Mouse (Mus musculus) embryonic facial prominence, embryonic 15.5 days (tissue): ENCODE measurements around the gene Tekt1. TPM values are rescaled to one million over a fixed set of nuclear protein-coding genes. Genes with fewer than 3 reads are reported as not detected.

Experiments
- ATAC-seq: fragments of 200-750 bp; cut with Nextera tagmentation; 2 replicates; pipeline ENCODE4 v1.8.0; 2017; ENCODE audit warnings: low read depth, moderate TSS enrichment; ENCODE audit not compliant: insufficient number of reproducible peaks, low FRiP score, low TSS enrichment
- H3K27ac ChIP-seq: fragments of 300-500 bp; sonication (generic); replicated peaks from 2 replicates; pipeline ENCODE4 v1.5.1; 2015; ENCODE audit warnings: mild to moderate bottlenecking, inconsistent platforms
- H3K27me3 ChIP-seq: fragments of 300-500 bp; sonication (generic); 2 replicates; pipeline ENCODE4 v1.6.1; 2015; ENCODE audit warnings: inconsistent platforms
- H3K36me3 ChIP-seq: fragments of 300-500 bp; sonication (generic); 2 replicates; pipeline ENCODE4 v1.6.1; 2015; ENCODE audit warnings: mild to moderate bottlenecking, inconsistent platforms
- H3K4me1 ChIP-seq: fragments of 300-500 bp; sonication (generic); 2 replicates; pipeline ENCODE4 v1.6.1; 2015; ENCODE audit warnings: inconsistent platforms
- H3K4me2 ChIP-seq: fragments of 300-500 bp; sonication (generic); replicated peaks from 2 replicates; pipeline ENCODE4 v1.6.1; 2015; ENCODE audit warnings: mild to moderate bottlenecking, inconsistent platforms
- H3K4me3 ChIP-seq: fragments of 300-500 bp; sonication (generic); replicated peaks from 2 replicates; pipeline ENCODE4 v1.5.1; 2015; ENCODE audit warnings: mild to moderate bottlenecking, inconsistent platforms
- H3K9ac ChIP-seq: fragments of 300-500 bp; sonication (generic); 2 replicates; pipeline ENCODE4 v1.6.1; 2015; ENCODE audit warnings: inconsistent platforms
- H3K9me3 ChIP-seq: fragments of 300-500 bp; sonication (generic); replicated peaks from 2 replicates; pipeline ENCODE4 v1.6.1; 2016; ENCODE audit warnings: inconsistent platforms
- WGBS: fragments of 180-500 bp; shearing (Covaris S2); methylation state at CpG from one replicate; pipeline ENCODE4 v1.1.7; 2015; 5-methylcytosine and 5-hydroxymethylcytosine counted together
- microRNA-seq: library from miRNA; unstranded; fragments of <30 nt; microRNA quantifications from one replicate; pipeline ENCODE4, GENCODE M21; 2016; ENCODE audit warnings: borderline number of aligned reads
- polyA plus RNA-seq: library from polyadenylated mRNA; unstranded; fragments of >200 nt; fragmentation: Nextera tagmentation; extraction: Ambion mirVana; gene quantifications from 2 replicates; pipeline ENCODE4 v1.2.1, GENCODE M21; 2015

Tekt1 gene
- polyA plus RNA-seq, 1 experiment from 2014 or later = 40.5 TPM

DNA sequence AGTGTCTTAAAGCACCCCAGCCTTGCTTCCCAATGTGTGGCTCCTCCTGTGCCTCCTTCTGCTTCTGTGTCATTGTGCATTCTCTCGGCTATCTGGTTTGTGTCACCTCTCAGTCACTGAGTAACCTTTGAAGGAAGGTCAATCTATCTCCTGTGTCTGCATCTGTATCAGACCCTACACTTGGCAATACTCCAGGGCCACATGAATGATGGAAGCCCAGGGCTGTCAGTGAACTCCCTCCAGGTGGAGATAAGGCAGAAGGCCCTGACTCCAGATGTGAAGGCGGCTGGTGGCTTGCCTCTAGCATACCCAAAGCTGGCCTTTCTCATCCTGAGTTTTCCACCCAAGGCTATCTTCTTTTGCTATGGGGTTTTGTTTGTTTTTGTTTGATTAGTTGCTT, 53.3 kb downstream of the Tekt1 start:
- H3K9ac ChIP-seq = no peak overlapping the region
- H3K9me3 ChIP-seq = no peaks in the 10 kb centered on the region
- 59% methylated on average over 2 of the region's 2 CpGs for WGBS
- 0 out of 2 replicates have a peak, but pooled peaks cover under 1% of the 10 kb centered on the region for H3K4me1 ChIP-seq
- ATAC-seq = no peak
- no peak overlapping the region for H3K4me2 ChIP-seq
- peaks cover 8% of the 10 kb centered on the region for H3K27me3 ChIP-seq
- no peaks in the 10 kb centered on the region for H3K36me3 ChIP-seq
- no peak overlapping the region for H3K4me3 ChIP-seq
- H3K27ac ChIP-seq = no peak overlapping the region

DNA sequence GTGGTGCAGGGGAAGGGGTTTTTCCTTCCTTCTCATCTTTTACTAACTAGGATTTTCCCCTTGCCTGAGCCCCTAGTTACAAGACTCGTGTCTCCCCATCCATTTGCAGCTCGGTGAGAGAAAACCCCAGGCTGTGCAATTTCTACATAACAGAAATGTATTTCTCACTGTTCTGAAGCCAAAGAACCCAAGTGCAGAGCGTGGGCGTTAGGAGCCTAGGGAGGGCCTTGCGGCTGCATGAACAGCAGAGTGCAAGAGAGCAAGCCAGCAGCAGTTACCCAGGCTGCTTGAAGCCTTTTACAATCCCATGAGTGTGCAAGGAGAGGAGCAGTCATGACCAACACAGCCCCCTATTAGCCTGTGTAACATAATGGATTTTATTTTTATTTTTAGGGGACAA, 54.8 kb downstream of the Tekt1 start:
- Histone ChIP-seq H3K9me3 (no peaks in the 10 kb centered on the region), H3K4me3 (no peak overlapping the region), H3K4me1 (no peaks in the 10 kb centered on the region), H3K9ac (no peak overlapping the region), H3K27me3 (no peaks in the 10 kb centered on the region; the same call in 1 of the 2 replicates), H3K27ac (no peak overlapping the region), H3K4me2 (no peak overlapping the region), H3K36me3 (no peaks in the 10 kb centered on the region)
- WGBS = 83% methylated on average over 5 of the region's 5 CpGs
- ATAC-seq = no peak

DNA sequence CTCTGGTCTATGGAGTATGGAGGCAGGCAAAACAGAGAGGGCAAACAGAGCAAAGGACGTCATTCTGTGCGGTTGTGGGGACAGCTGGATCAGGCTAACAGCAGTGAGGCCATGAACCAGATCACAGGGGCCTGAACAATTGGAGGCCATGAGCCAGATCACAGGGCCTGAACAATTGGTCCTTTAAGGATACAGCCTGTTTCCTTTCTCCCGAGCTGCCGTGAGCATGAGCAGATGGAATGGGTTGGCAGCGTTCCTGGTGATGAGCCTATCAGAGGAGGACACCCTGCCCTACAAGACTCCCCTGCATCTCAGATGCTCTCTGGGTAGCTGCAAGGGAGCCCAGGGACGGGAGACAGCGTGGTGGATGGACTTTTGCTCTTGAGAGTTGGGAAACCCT, 60.0 kb downstream of the Tekt1 start:
- ATAC-seq = no peak
- no peaks in the 10 kb centered on the region for H3K36me3 ChIP-seq
- H3K9ac ChIP-seq = no peak overlapping the region
- no peak overlapping the region for H3K27ac ChIP-seq
- H3K4me3 ChIP-seq = no peak overlapping the region
- H3K27me3 ChIP-seq = no peaks in the 10 kb centered on the region
- peak overlapping the region; percentile 31 for H3K4me2 ChIP-seq
- H3K4me1 ChIP-seq = peaks cover 9% of the 10 kb centered on the region
- no peaks in the 10 kb centered on the region for H3K9me3 ChIP-seq
- WGBS = 80% methylated on average over 7 of the region's 7 CpGs

- H3K4me3 ChIP-seq = peak within 1 kb of the TSS; percentile 16
- H3K27ac ChIP-seq = peak within 1 kb of the TSS; percentile 48; the same call in 1 of the 2 replicates
- ATAC-seq = no peak
- no peaks in the 10 kb centered on the region for H3K9me3 ChIP-seq
- H3K4me2 ChIP-seq = peak within 1 kb of the TSS; percentile 31
- no peaks in the 10 kb centered on the region for H3K27me3 ChIP-seq
- peaks cover 9% of the 10 kb centered on the region for H3K4me1 ChIP-seq
- no peak within 1 kb of the TSS; the same call in 1 of the 2 replicates for H3K9ac ChIP-seq
- 19% methylated on average over 6 of the region's 6 CpGs for WGBS
- no peaks in the 10 kb centered on the region for H3K36me3 ChIP-seq
Observed at GRCm38 (mm10) chr11:72301334-72301733, 60.9 kb downstream of the Tekt1 start, which contains the start of gene Xaf1. TSS of gene Xaf1 (plus strand) at chr11:72301629.

Small RNA genes lying within 50 kb of the gene (microRNA-seq; reads per million reads assigned to microRNA genes)
- gene Mir6338 = not detected

Other genes starting within 250 kb of the Tekt1 start
- 1.9 and 2.0 TPM in 2 replicates for gene Pitpnm3, start 226.7 kb downstream of the Tekt1 start, polyA plus RNA-seq
- 0.41 and 0.43 TPM in 2 replicates for gene Gm43951, start 155.6 kb downstream of the Tekt1 start, polyA plus RNA-seq
- 13.5 and 17.2 TPM in 2 replicates for gene 4933427D14Rik, start 155.0 kb downstream of the Tekt1 start, polyA plus RNA-seq
- 254 and 268 TPM in 2 replicates for gene Txndc17, start 154.9 kb downstream of the Tekt1 start, polyA plus RNA-seq
- gene Med31, start 146.8 kb downstream of the Tekt1 start, polyA plus RNA-seq = 49.4 and 50.9 TPM in 2 replicates
- gene Slc13a5, start 95.2 kb downstream of the Tekt1 start, polyA plus RNA-seq = 9.2 and 9.4 TPM in 2 replicates
- 4.5 and 5.5 TPM in 2 replicates for gene Xaf1, start 60.8 kb downstream of the Tekt1 start, polyA plus RNA-seq
- gene Fbxo39, start 48.0 kb downstream of the Tekt1 start, polyA plus RNA-seq = not detected in 2 replicates
- gene Smtnl2, start 49.3 kb upstream of the Tekt1 start, polyA plus RNA-seq = 58.8 and 64.3 TPM in 2 replicates
- gene Ggt6, start 73.1 kb upstream of the Tekt1 start, polyA plus RNA-seq = 6.3 and 7.0 TPM in 2 replicates
- gene Mybbp1a, start 78.9 kb upstream of the Tekt1 start, polyA plus RNA-seq = 123 and 138 TPM in 2 replicates
- gene Spns2, start 127.5 kb upstream of the Tekt1 start, polyA plus RNA-seq = 11.8 and 12.0 TPM in 2 replicates
- 0.53 and 0.95 TPM in 2 replicates for gene Spns3, start 188.1 kb upstream of the Tekt1 start, polyA plus RNA-seq
- gene Ube2g1, start 244.8 kb upstream of the Tekt1 start, polyA plus RNA-seq = 63.6 and 64.3 TPM in 2 replicates